Mouse (Mus musculus) limb, embryonic 14.5 days (tissue): ENCODE measurements around the gene Selenbp1. TPM values are rescaled to one million over a fixed set of nuclear protein-coding genes. Genes with fewer than 3 reads are reported as not detected.
"Not testable (repeated sequence)": the region's sequence is repeated elsewhere in the genome, so short reads cannot be mapped to it uniquely, and the experiment has no call there.

Experiments used
- ATAC-seq: fragments of 200-750 bp; cut with Nextera tagmentation; 2 replicates; pipeline ENCODE4 v1.8.0; 2017; ENCODE audit warnings: low read depth, moderate number of reproducible peaks, moderate TSS enrichment; ENCODE audit not compliant: low FRiP score
- DNase-seq: peaks from one replicate; pipeline ENCODE4 v3.0.0-alpha.2; 2015; ENCODE audit warnings: low spot score
- H3K27ac ChIP-seq: fragments of 300-500 bp; sonication (generic); replicated peaks from 2 replicates; pipeline ENCODE4 v1.5.1; 2014; ENCODE audit warnings: low read depth, mild to moderate bottlenecking, low read length, moderate library complexity, mixed read lengths
- H3K27me3 ChIP-seq: fragments of 300-500 bp; sonication (generic); 2 replicates; pipeline ENCODE4 v1.6.1; 2014; ENCODE audit warnings: low read length, mixed read lengths; ENCODE audit not compliant: control insufficient read depth, insufficient read depth
- H3K36me3 ChIP-seq: fragments of 300-500 bp; sonication (generic); 2 replicates; pipeline ENCODE4 v1.6.1; 2014; ENCODE audit warnings: mild to moderate bottlenecking, low read length, moderate library complexity, mixed read lengths; ENCODE audit not compliant: control insufficient read depth, insufficient read depth
- H3K4me1 ChIP-seq: fragments of 300-500 bp; sonication (generic); 2 replicates; pipeline ENCODE4 v1.6.1; 2014; ENCODE audit warnings: antibody characterized with exemption, low read length, mixed read lengths; ENCODE audit not compliant: control insufficient read depth, insufficient read depth
- H3K4me2 ChIP-seq: fragments of 300-500 bp; sonication (generic); replicated peaks from 2 replicates; pipeline ENCODE4 v1.6.1; 2014; ENCODE audit warnings: low read depth, mild to moderate bottlenecking, low read length, moderate library complexity; ENCODE audit not compliant: severe bottlenecking
- H3K4me3 ChIP-seq: fragments of 300-500 bp; sonication (generic); replicated peaks from 2 replicates; pipeline ENCODE4 v1.5.1; 2014; ENCODE audit warnings: low read length
- H3K9ac ChIP-seq: fragments of 300-500 bp; sonication (generic); 2 replicates; pipeline ENCODE4 v1.6.1; 2014; ENCODE audit warnings: mild to moderate bottlenecking, low read depth, low read length, moderate library complexity; ENCODE audit not compliant: severe bottlenecking
- H3K9me3 ChIP-seq: fragments of 300-500 bp; sonication (generic); 2 replicates; pipeline ENCODE4 v1.6.1; 2016; ENCODE audit warnings: low read length; ENCODE audit not compliant: control insufficient read depth
- POLR2A ChIP-seq: fragments of 200-500 bp; IDR thresholded peaks from 2 replicates; pipeline ENCODE4 v1.8.0; 2012; ENCODE audit warnings: inconsistent platforms, mild to moderate bottlenecking, moderate library complexity, borderline replicate concordance; ENCODE audit not compliant: insufficient read depth, insufficient read length; ENCODE audit errors: extremely low read depth
- WGBS: fragments of 180-500 bp; shearing (Covaris S2); extraction: QIAGEN DNeasy Blood & Tissue Kit; methylation state at CpG from one replicate; pipeline ENCODE4 v1.1.7; 2014; 5-methylcytosine and 5-hydroxymethylcytosine counted together
- polyA plus RNA-seq, 2 experiments: library from polyadenylated mRNA; depleted of rRNA in 1 of 2; stranded (reverse) in 1 of 2; unstranded in 1 of 2; fragments of >200 nt; fragmentation: Nextera tagmentation in 1 of 2; extraction: Ambion mirVana in 1 of 2; gene quantifications; 2 replicates each; pipeline versions ENCODE4 v1.2.1 to v1.2.3; 2012 to 2014

The Selenbp1 gene
- polyA plus RNA-seq, 2 experiments, result 28.7 to 29.5 TPM

DNA sequence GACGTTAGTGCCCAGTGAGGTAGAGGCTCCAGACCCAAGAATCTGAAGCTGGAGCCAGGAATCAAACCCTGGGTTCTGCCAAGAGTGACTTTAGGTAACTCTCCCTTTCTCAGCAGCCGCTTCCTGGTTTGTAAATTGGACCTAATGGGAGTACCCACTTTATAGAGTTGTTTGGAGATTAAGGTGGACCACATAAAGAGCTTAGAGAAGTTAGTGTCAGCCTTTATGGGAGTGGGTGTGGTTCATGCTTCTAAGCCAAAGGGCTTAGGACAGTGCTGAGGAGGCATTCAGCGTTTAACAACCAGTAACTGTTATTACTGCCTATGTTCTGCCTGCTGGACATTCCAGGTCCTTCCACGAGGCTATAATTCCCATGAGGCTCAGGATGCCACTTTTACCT is 14.0 kb upstream of the Selenbp1 start:
- no peaks in the 10 kb centered on the region for H3K36me3 ChIP-seq
- no peak overlapping the region for H3K4me3 ChIP-seq
- H3K9ac ChIP-seq, result no peak overlapping the region
- ATAC-seq, result no peak
- no peaks in the 10 kb centered on the region for H3K9me3 ChIP-seq
- no peaks in the 10 kb centered on the region for H3K27me3 ChIP-seq
- no peak for DNase-seq
- 47% methylated on average over 4 of the region's 4 CpGs for WGBS
- no peak for TF ChIP-seq POLR2A
- H3K27ac ChIP-seq, result no peak overlapping the region
- H3K4me1 ChIP-seq, result 0 out of 2 replicates have a peak, but pooled peaks cover 3% of the 10 kb centered on the region
- H3K4me2 ChIP-seq, result no peak overlapping the region

DNA sequence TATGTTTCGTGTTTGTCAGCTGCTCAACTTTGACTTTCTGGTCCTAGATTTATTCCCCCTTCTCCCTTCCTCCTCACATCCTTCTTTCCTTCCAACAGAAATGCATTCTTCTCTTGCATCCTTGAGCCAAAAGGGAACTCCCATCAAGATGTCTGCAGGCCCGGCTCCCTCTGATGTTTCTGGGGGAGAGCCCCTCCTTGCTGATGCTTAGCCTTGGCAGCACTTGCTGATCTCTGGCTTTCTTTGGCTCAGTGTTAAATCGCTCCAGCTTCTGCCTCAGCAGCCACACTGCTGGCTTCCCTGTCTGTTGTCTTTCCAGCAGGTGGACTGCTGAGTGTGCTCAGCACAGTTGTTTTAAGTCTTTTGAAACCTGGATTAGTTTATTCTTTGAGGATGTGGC is 11.8 kb upstream of the Selenbp1 start:
- no peak overlapping the region for H3K27ac ChIP-seq
- no peak overlapping the region for H3K4me3 ChIP-seq
- H3K9ac ChIP-seq, result no peak overlapping the region
- 0 out of 2 replicates have a peak, but pooled peaks cover 2% of the 10 kb centered on the region for H3K4me1 ChIP-seq
- H3K27me3 ChIP-seq, result no peaks in the 10 kb centered on the region
- no peak for TF ChIP-seq POLR2A
- H3K36me3 ChIP-seq, result no peaks in the 10 kb centered on the region
- DNase-seq (peak; percentile 46), ATAC-seq (no peak)
- whole genome bisulfite sequencing, result 38% methylated on average over 3 of the region's 3 CpGs
- no peak overlapping the region for H3K4me2 ChIP-seq
- no peaks in the 10 kb centered on the region for H3K9me3 ChIP-seq

DNA sequence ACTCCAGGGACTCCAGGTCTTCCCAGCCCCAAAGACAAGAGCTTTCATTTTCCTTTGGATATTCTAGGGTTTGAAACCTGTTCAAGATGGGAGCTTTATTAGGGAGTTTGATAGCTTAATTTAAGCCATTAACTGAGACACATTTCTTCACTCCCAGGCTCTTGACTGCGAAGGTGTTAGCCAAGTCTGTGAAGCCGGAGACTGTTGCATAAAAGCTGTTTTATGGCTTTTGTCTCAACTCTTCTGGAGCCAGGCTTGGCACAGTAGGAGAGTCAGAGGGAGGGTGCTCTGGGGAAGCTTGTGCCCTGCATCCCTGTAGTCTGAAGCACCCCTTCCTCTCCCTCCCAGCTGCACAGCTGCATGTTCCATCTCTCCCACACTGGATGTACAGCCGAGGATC is 10.5 kb upstream of the Selenbp1 start:
- H3K4me2 ChIP-seq, result no peak overlapping the region

DNA sequence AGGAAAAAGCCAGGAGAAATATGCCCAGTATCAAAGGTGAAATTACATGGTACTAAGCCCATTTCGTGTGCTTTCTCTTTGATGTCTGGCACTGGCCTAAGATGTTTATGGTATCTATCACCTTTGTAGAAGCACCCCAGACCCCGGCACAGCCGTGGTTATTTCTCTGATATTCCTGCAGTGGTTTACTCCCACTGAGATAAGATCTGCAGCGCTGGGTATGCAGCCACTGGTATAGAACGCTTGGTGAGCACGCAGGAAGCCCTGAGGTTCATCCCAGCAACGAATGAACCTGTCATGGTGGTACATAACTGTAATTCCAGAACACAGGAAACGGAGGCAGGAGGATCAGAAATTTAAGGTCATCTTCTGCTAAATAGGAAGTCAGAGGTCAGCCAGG is 8.2 kb upstream of the Selenbp1 start:
- Histone ChIP-seq H3K4me1 (no peaks in the 10 kb centered on the region), H3K27ac (no peak overlapping the region), H3K4me2 (no peak overlapping the region), H3K27me3 (no peaks in the 10 kb centered on the region), H3K36me3 (no peaks in the 10 kb centered on the region), H3K9ac (no peak overlapping the region), H3K9me3 (no peaks in the 10 kb centered on the region), H3K4me3 (no peak overlapping the region)
- no peak for TF ChIP-seq POLR2A
- DNase-seq, result no peak
- ATAC-seq, result no peak
- 40% methylated on average over 8 of the region's 8 CpGs for WGBS

More for the DNA sequence above, 10.5 kb upstream of the Selenbp1 start:
- ATAC-seq (no peak), DNase-seq (no peak)
- H3K4me1 ChIP-seq, result no peaks in the 10 kb centered on the region
- no peak overlapping the region for H3K4me3 ChIP-seq
- H3K27ac ChIP-seq, result no peak overlapping the region
- H3K9ac ChIP-seq, result no peak overlapping the region
- no peak for TF ChIP-seq POLR2A
- H3K36me3 ChIP-seq, result no peaks in the 10 kb centered on the region
- H3K9me3 ChIP-seq, result no peaks in the 10 kb centered on the region
- no peaks in the 10 kb centered on the region for H3K27me3 ChIP-seq
- WGBS, result 6% methylated on average over 3 of the region's 3 CpGs

DNA sequence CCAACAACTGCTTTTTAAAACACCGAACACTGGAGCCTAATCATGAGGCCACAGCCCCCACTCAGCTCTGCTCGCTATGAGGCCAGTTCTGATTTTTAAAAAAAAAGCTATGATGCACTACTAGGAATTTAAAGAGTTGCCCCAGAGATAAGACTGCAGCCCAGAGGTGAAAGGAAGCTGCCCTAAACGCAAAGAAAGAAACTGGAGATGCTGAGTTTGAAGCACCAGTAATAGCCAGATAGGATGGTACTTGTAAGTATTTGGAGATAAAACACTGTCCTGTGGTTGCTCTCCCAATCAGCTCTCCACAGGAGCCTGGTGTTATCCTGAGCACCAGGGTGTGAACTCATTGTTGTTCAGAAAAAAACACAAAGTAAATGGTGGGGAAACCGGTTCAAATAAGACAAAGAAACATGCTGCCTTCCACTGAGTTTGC is 6.5 kb upstream of the Selenbp1 start:
- not testable (repeated sequence) for DNase-seq, ATAC-seq, H3K27ac ChIP-seq, H3K27me3 ChIP-seq, H3K4me3 ChIP-seq, H3K9me3 ChIP-seq, H3K4me1 ChIP-seq, H3K4me2 ChIP-seq, H3K9ac ChIP-seq, H3K36me3 ChIP-seq
- 50% methylated on average over 4 of the region's 4 CpGs for WGBS

DNA sequence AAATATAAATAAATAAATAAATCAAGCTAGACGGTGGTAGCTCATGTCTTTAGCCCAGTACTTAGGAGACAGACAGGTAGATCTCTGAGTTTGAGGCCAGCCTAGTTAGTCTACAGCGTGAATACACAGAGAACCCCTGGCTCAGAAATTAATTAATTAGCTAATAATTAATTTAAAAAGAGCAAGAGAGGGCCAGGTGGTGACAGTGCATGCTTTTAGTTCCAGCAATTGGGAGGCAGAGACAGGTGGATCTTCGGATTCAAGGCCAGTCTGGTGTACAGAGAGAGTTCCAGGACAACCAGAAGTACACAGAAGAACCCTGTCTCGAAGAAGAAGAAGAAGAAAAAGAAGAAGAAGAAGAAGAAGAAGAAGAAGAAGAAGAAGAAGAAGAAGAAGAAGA is 3.9 kb upstream of the Selenbp1 start:
- DNase-seq, H3K4me2 ChIP-seq, ATAC-seq, H3K9ac ChIP-seq, H3K4me1 ChIP-seq, H3K27ac ChIP-seq, H3K27me3 ChIP-seq, H3K4me3 ChIP-seq, H3K9me3 ChIP-seq, H3K36me3 ChIP-seq: not testable (repeated sequence)
- 89% methylated on average over 3 of the region's 4 CpGs for WGBS

DNA sequence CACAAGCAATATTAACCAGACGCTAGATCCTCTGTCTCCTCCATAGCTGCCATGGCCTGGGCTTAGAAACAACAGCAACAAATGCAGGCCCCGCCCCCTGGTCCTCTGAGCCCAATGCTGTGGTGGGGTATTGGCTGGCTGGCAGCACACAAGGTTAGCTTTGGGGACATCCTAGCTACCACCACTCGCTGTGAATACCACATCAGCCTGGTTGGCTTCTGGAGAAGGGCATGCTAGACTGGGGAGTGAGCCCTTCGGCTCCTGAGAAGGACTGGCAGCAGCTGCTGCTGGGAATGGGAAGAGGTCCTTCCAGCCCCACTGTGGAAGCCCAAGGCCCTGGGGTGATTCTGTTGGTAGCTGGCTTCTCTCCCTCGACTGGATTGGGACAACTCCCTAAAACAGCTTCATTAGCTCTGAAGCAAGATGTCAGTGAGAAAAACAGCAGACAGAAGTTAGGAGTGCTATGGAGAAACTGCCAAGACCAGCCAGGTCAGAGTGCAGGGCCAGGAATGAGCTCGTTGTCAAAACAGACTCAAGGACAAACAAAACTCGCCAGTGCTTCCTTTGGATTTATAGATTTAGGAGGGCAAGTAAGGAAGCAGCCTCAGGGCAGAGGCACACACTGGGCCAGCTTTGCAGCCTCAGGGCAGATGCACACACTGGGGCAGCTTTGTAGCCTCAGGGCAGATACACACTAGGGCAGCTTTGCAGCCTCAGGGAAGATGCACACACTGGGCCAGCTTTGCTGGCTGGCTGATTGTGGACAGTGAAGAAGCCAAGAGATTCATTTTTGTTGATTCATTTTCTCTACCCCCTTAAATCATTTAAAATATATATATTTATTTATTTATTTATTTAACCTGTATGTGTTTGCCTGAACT is 2.2 kb upstream of the Selenbp1 start:
- not testable (repeated sequence) for H3K4me3 ChIP-seq, H3K27ac ChIP-seq, H3K9me3 ChIP-seq, H3K36me3 ChIP-seq, H3K4me2 ChIP-seq, ATAC-seq, H3K4me1 ChIP-seq, H3K27me3 ChIP-seq, H3K9ac ChIP-seq, DNase-seq
- WGBS, result 34% methylated on average over 7 of the region's 7 CpGs
